Mouse (Mus musculus) splenic B cell, adult 2 months (primary cell): ENCODE results near the gene Cenpb.
A peak's percentile ranks its signal among the peaks of the same experiment; 100 is the strongest.

Source experiments
- DNase-seq: peaks from one replicate; pipeline ENCODE4 v3.0.0-alpha.2; 2011; ENCODE audit warnings: low read depth, low spot score
- H3K27me3 ChIP-seq: 2 replicates; pipeline ENCODE4 v1.6.1; 2012; ENCODE audit warnings: mild to moderate bottlenecking, low read length, moderate library complexity, mixed read lengths; ENCODE audit not compliant: control insufficient read depth, poor library complexity, insufficient read depth, severe bottlenecking
- H3K36me3 ChIP-seq: 2 replicates; pipeline ENCODE4 v1.6.1; 2012; ENCODE audit warnings: mild to moderate bottlenecking, low read length, moderate library complexity, mixed read lengths; ENCODE audit not compliant: control insufficient read depth, poor library complexity, insufficient read depth, severe bottlenecking

The Cenpb gene

DNA sequence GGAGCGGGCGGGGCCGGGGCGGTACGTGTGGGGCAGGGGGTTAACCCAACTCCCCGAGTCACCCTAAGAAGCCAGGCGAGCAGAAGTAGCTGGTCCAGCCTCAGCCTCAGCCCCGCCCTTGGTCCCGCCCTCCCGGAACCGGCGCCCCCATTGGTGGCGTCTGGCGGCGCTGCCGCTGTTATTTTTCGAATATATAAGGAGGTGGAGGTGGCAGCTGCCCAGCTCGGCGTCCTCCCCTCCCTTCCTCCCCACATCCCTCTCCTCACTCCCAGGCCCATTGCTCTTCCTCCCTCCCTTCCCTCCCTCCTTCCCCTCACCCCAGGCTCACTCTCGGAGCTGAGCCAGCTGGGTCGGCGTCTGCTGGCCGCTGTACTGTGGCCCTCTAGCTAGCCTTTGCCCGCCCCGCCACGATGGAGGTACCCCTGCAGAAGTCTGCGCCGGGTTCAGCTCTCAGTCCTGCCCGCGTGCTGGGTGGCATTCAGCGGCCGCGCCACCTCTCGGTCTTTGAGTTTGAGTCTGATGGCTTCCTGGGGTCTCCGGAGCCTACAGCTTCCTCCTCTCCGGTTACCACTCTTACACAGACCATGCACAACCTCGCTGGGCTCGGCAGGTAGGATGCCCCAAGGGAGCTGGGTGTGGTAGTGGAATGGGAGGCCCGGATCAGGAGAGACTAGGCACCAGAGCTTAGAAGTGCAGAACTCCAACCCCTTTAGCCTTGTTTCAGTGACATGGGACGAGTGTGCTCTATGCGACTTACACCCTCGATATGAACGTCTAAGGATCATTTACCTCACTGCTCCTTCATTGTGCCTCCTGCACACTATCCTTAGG, 7.1 kb upstream of the Cenpb start, which contains the start of the genes Cdc25b and Spef1:
Gene Cdc25b (plus strand): TSS at position 179 of the 831 bp plus-strand sequence.
Gene Spef1 (minus strand): TSS at position 512 of the 831 bp plus-strand sequence.
- H3K36me3 ChIP-seq: no peaks in the 10 kb centered on the region; the same call in 1 of the 2 replicates
- H3K27me3 ChIP-seq: no peaks in the 10 kb centered on the region
- DNase-seq: peak; percentile 86

DNA sequence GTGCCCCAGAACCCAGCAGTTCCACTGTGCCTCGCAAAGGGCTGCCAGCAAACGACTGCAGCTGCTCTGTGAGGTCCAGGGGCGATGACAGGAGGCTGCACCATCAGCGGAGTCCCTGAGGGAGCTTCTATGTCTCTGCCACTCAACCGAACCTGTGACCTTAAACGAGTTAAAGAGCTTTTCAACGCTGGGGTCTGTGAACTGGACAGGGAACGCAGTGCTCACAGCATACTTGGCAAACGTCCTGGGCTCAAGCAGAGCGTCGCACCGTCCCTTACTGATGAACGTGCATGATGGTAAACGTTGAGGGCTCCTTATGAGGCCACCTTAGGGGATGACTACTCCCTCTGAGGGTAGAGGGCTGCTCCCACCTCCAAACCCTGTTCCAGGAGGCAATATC, 6.5 kb upstream of the Cenpb start:
- no peaks in the 10 kb centered on the region for H3K27me3 ChIP-seq
- no peaks in the 10 kb centered on the region for H3K36me3 ChIP-seq
- DNase-seq: no peak

DNA sequence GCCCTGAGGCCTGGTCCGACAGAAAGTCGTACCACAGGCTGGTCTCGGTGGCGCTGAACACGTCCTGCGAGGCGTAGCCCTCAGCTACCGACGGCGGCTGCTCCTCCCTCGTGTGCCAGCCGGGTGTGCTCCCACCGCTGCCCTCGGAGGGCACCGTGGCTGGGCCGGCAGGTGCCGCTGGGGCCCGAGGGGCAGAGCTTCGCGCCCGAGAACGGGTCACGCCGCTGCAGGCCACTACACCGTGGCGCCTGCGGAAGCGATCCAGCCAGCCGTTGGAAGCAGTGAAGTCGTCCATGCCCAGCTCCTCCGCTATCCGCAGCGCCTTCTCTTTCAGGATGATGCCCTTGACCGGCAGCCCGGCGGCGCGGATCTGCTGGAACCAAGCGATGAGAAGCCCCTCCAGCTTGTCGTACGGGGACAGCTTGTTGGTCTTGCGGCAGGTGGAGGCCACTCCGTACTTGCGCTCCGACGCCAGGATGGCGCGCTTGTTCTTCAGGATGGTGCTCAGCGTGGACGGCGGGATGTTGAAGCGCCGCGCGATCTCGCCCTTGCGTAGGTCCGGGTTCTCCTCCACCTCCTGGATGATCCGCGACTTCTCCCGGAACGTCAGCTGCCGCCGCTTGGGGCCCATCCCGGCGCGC, 501 bp downstream of the Cenpb start:
- Histone ChIP-seq H3K36me3 (no peaks in the 10 kb centered on the region), H3K27me3 (no peaks in the 10 kb centered on the region)
- peak; percentile 60 for DNase-seq

GRCm38 (mm10) chr2:131178828-131179245, 1.0 kb downstream of the Cenpb start:
- DNase-seq: no peak
- no peaks in the 10 kb centered on the region for H3K27me3 ChIP-seq

GRCm38 (mm10) chr2:131177932-131178331, 1.9 kb downstream of the Cenpb start:
- Histone ChIP-seq H3K36me3 (no peaks in the 10 kb centered on the region), H3K27me3 (no peaks in the 10 kb centered on the region)
- DNase-seq: no peak

More at GRCm38 (mm10) chr2:131178828-131179245, 1.0 kb downstream of the Cenpb start:
- no peaks in the 10 kb centered on the region for H3K36me3 ChIP-seq

DNA sequence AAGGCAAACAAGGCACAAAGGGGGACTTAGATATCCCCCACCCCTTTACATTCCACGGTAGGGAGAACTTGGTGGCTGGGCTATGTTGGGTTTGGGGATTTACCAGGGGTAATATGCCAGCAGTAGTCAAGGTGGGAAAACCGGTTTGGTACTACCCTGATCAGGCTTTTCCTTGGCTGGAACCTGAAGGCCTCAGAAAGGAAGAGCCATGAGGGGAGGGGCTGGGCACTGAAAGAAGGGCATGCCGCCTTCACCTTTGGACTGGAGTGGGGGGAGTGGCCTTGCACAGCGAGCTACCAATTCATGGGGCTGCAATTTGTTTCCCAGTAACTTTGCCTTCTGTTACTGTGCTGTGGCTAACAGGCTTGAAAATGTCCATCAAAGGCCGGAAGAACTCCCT, 3.4 kb downstream of the Cenpb start:
- Histone ChIP-seq H3K27me3 (no peaks in the 10 kb centered on the region), H3K36me3 (no peaks in the 10 kb centered on the region)
- no peak for DNase-seq

GRCm38 (mm10) chr2:131175945-131176309, 3.9 kb downstream of the Cenpb start:
- no peak for DNase-seq
- H3K36me3 ChIP-seq: no peaks in the 10 kb centered on the region
- H3K27me3 ChIP-seq: no peaks in the 10 kb centered on the region

DNA sequence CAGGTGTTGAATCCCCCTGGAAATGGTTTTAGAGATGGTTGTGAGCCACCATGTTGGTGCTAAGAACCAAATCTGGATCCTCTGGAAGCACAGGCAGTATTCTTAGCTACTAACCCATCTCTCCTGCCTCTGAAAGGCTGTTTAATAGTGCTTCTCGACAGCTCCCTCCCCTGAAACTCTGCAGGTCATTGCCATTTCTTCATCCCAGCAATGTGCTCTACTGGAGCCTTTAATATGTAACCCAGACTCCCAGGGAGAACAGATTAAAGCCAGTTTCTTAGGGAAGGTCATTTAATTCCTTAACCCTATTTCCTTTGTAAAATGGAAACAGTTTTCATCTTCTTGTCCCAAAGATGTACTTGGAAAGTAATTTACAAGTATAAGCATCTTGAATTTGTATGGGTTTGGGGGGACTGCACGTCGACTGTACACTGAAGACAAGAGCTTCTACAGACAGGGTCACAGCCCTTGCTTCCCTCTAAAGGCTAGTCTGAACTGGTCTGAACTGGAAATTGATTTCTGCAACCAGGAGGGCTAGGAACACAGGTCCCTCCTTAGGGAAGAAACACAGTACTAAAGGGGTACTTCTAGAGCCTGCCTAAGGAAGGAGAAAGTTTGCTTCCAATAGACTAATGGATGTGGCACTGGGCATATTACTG, 4.5 kb downstream of the Cenpb start:
- no peaks in the 10 kb centered on the region for H3K36me3 ChIP-seq

DNA sequence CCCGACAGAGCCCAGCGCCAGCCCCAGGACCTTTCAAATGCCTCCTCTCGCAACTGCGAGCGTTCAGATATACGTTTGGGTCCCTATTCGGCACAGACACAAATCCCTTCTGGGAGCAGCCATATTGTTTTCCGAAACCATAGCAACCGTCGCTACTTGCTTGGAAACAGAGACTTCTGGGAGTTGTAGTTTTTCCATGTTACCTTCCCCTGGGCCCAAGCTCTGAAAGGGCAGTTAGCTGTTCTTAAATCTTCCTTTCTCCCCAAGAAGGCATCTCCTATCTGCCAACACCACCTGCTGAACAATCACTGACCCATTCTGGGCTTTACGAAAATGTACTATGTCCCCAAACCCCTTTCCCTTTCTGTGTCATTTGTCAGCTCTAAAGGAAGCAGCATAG, 5.2 kb downstream of the Cenpb start:
- peak; percentile 90 for DNase-seq
- Histone ChIP-seq H3K36me3 (no peaks in the 10 kb centered on the region), H3K27me3 (no peaks in the 10 kb centered on the region)

More for the DNA sequence above, 4.5 kb downstream of the Cenpb start:
- no peaks in the 10 kb centered on the region for H3K27me3 ChIP-seq
- DNase-seq: no peak

DNA sequence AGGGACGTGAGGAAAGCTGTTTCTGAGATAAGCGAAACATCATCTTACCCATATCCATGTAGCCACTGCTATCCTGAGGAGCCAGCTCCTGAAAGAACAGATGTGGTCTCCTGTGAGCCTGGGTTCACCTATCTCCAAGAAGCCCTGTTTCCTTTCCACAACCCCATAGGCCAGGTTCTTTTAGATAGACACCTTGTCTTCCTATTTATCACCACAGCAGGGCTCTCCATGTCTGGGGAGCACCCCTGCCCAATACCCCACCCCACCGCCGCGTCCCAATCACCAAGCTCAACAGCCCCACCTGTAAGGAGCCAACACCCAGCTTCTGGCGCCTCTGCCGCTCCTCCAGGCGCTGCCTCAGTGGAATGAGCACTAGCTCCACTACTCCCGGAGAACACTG, 7.5 kb downstream of the Cenpb start:
- Histone ChIP-seq H3K27me3 (no peaks in the 10 kb centered on the region), H3K36me3 (no peaks in the 10 kb centered on the region)
- DNase-seq: no peak

DNA sequence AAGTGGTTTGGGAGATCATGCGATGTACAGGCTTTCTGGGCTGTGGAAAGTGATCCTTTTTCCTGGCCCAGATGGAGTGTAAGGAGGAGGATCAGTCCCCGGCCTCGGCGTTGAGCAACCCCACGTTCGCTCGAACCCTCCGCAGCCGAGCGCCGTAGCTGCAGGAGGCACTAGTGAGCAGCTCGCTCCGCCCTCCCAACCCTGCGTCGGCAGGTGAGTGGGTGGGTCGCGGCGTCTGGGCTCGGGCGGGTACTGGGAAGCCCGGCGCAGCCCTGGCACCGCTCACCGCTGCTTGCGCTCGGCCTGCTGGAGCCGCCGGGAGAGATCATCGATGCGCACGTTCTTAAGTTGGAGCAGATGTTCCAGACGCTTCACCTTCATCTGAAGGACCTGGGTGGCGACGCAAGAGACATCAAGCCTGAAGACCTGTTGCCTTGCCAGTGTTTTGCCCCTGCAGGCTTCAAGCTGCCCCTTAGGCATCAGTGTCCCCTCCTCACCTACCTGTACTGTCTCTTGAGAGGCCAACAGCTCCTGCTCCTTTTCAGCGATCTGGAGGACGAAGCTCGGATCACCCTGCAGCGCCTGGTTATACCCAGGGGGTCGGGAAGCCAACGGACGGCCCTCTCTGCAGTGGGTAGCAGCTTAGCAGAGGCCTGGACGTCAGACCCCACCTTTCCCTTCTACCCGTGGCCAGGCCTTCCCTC, 8.3 kb downstream of the Cenpb start:
- DNase-seq: peak; percentile 30
- H3K27me3 ChIP-seq: no peaks in the 10 kb centered on the region
- H3K36me3 ChIP-seq: no peaks in the 10 kb centered on the region

GRCm38 (mm10) chr2:131170936-131171335, 8.9 kb downstream of the Cenpb start:
- DNase-seq: no peak
- no peaks in the 10 kb centered on the region for H3K36me3 ChIP-seq
- H3K27me3 ChIP-seq: no peaks in the 10 kb centered on the region

DNA sequence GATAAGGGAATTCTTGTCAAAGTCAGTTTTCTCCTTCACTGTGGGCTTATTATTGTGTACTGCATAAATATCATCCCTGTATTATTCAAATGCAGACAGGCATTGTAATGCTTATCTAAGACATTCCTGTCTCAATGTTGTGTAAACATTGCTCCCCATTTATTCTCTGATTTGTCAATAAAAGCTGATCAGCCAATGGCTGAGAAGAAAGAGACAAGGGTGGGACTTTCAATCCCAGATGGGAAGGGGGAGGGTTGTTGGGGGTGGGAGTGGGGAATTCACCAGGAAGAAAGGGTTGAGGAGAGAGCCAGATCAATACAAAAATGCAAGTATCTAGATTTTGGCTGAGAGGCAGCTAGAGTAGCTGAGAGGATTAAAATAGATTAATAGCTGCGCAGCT, 11.0 kb downstream of the Cenpb start:
- Histone ChIP-seq H3K27me3 (no peaks in the 10 kb centered on the region), H3K36me3 (no peaks in the 10 kb centered on the region)
- DNase-seq: no peak

GRCm38 (mm10) chr2:131167984-131168383, 11.9 kb downstream of the Cenpb start:
- Histone ChIP-seq H3K36me3 (no peaks in the 10 kb centered on the region), H3K27me3 (no peaks in the 10 kb centered on the region)
- no peak for DNase-seq
